9 mouse cellular contexts compared by ENCODE assay signal in genomic region chr12:111977138-111977537, GRCm38 (mm10). TPM values are rescaled to one million over a fixed set of nuclear protein-coding genes. Genes with fewer than 3 reads are reported as not detected.
DNase-seq lines count a peak whose midpoint lies in the region; ATAC-seq and TF ChIP-seq lines count a peak whose summit lies in the region.
"Had no signal": no experiment of that assay in that cellular context is flagged by ENCODE, and none has a peak within 500 bp of the region (broad histone marks: within the 10 kb centered on the region; RNA-seq: fewer than 3 reads in every experiment).

No protein-coding gene starts in this region.

- no peaks in the 10 kb centered on the region for H3K36me3 ChIP-seq in kidney, adult 2 months (ENCODE audit: control insufficient read depth, insufficient read depth, low read length)
- no peaks in the 10 kb centered on the region for H3K36me3 ChIP-seq in kidney, embryonic 16.5 days (ENCODE audit: insufficient read depth, low read length)
- H3K36me3 ChIP-seq in heart, embryonic 12.5 days, result no peaks in the 10 kb centered on the region
- H3K36me3 ChIP-seq: neural tube, embryonic 12.5 days had no signal

- H3K27me3 ChIP-seq in kidney, adult 2 months (replicated peaks; ENCODE audit: control insufficient read depth, insufficient read depth, low read length), result no peaks in the 10 kb centered on the region
- no peaks in the 10 kb centered on the region for H3K27me3 ChIP-seq in kidney, embryonic 16.5 days (ENCODE audit: insufficient read depth, low read length)
- no peaks in the 10 kb centered on the region for H3K27me3 ChIP-seq in heart, embryonic 12.5 days (replicated peaks)
- H3K27me3 ChIP-seq: neural tube, embryonic 12.5 days had no signal

- no peak overlapping the region for H3K9ac ChIP-seq in kidney, embryonic 16.5 days (replicated peaks; ENCODE audit: low read length)
- 0 out of 2 replicates have a peak overlapping the region, but pooled peaks have one; percentile 20 for H3K9ac ChIP-seq in heart, embryonic 12.5 days
- H3K9ac ChIP-seq: neural tube, embryonic 12.5 days had no signal

- no peaks in the 10 kb centered on the region for H3K4me1 ChIP-seq in kidney, adult 2 months (ENCODE audit: control insufficient read depth, insufficient read depth, low read length)
- H3K4me1 ChIP-seq in kidney, embryonic 16.5 days (ENCODE audit: insufficient read depth, low read length), result no peaks in the 10 kb centered on the region
- peaks cover 34% of the 10 kb centered on the region for H3K4me1 ChIP-seq in heart, embryonic 12.5 days (replicated peaks)
- H3K4me1 ChIP-seq: neural tube, embryonic 12.5 days had no signal

- no peak overlapping the region for H3K27ac ChIP-seq in kidney, adult 2 months (ENCODE audit: insufficient read depth, low read depth, low read length)
- H3K27ac ChIP-seq in kidney, embryonic 16.5 days (ENCODE audit: low read length), result no peak overlapping the region
- H3K27ac ChIP-seq in heart, embryonic 12.5 days (ENCODE audit: poor library complexity, severe bottlenecking), result peak overlapping the region; percentile 86
- H3K27ac ChIP-seq: neural tube, embryonic 12.5 days had no signal

- DNase-seq in kidney, adult 2 months, result peak; percentile 51
- DNase-seq in brain, embryonic 14.5 days (ENCODE audit: low read depth), result peak; percentile 75
- peak; percentile 70 for DNase-seq in lung, postnatal 10 days
- DNase-seq: adrenal gland, postnatal 14 days had no signal

- no peak overlapping the region for H3K4me2 ChIP-seq in kidney, embryonic 16.5 days (replicated peaks; ENCODE audit: low read depth, low read length)
- peak overlapping the region; percentile 37 for H3K4me2 ChIP-seq in heart, embryonic 12.5 days
- H3K4me2 ChIP-seq: neural tube, embryonic 12.5 days had no signal

- TF ChIP-seq POLR2A in kidney, adult 2 months (IDR thresholded peaks at IDR 0.05; ENCODE audit: low read depth, low read length), result no peak
- TF ChIP-seq POLR2A in brain, embryonic 14.5 days (IDR thresholded peaks at IDR 0.05; ENCODE audit: borderline replicate concordance, extremely low read depth, insufficient read depth, insufficient read length, poor library complexity, severe bottlenecking), result no peak

- WGBS in kidney, adult 2 months, result 43% methylated on average over 6 of the region's 6 CpGs
- 43% methylated on average over 6 of the region's 6 CpGs for WGBS in kidney, embryonic 16.5 days
- WGBS in heart, embryonic 12.5 days, result 28% methylated on average over 6 of the region's 6 CpGs

- no peak for TF ChIP-seq CTCF in kidney, adult 2 months (conservative IDR thresholded peaks at IDR 0.05; ENCODE audit: insufficient read depth, insufficient read length, low read depth, low read length)
- TF ChIP-seq CTCF in brain, embryonic 14.5 days (IDR thresholded peaks at IDR 0.05; ENCODE audit: borderline replicate concordance, extremely low read depth, insufficient read depth, insufficient read length), result no peak

- no peaks in the 10 kb centered on the region for H3K9me3 ChIP-seq in kidney, embryonic 16.5 days (ENCODE audit: low read length)
- H3K9me3 ChIP-seq in heart, embryonic 12.5 days (replicated peaks), result no peaks in the 10 kb centered on the region
- H3K9me3 ChIP-seq: neural tube, embryonic 12.5 days had no signal

- no peak overlapping the region for H3K4me3 ChIP-seq in kidney, adult 2 months (ENCODE audit: insufficient read depth, low read depth, low read length)
- no peak overlapping the region for H3K4me3 ChIP-seq in kidney, embryonic 16.5 days (ENCODE audit: low read length)
- H3K4me3 ChIP-seq in heart, embryonic 12.5 days, result no peak overlapping the region
- H3K4me3 ChIP-seq: neural tube, embryonic 12.5 days had no signal

- ATAC-seq in kidney, embryonic 16.5 days (ENCODE audit: low FRiP score, low TSS enrichment), result no peak
- peak; percentile 77 for ATAC-seq in heart, embryonic 12.5 days (ENCODE audit: insufficient number of reproducible peaks, low FRiP score)
- no peak for ATAC-seq in activated CD4-positive, CD25-positive, alpha-beta regulatory T cell, adult 4 months
- no peak for ATAC-seq in cerebellum, adult (ENCODE audit: insufficient number of reproducible peaks, low FRiP score, low TSS enrichment)

RNA-seq across cellular contexts. Expression of gene Rd3l, which starts 4.0 kb away (rescaled TPM):
- polyA plus RNA-seq in kidney, adult 2 months (2012; rRNA removed), result not detected in 2 replicates
- not detected in 2 replicates for polyA plus RNA-seq in kidney, embryonic 16.5 days (2015; fragmentation: Nextera tagmentation; extraction: Ambion mirVana)
- polyA plus RNA-seq in brain, embryonic 14.5 days (2012; rRNA removed), result not detected in 2 replicates
- polyA plus RNA-seq in heart, embryonic 12.5 days (2016; fragmentation: Nextera tagmentation; extraction: Ambion mirVana), result 0.62 and 0.64 TPM in 2 replicates
- polyA plus RNA-seq in activated CD4-positive, CD25-positive, alpha-beta regulatory T cell, adult 4 months (2017; shearing (Covaris generic)), result not detected
- polyA plus RNA-seq: neural tube, embryonic 12.5 days had no signal

RNA-seq across cellular contexts. Expression of gene Tdrd9, which starts 5.8 kb away (rescaled TPM):
- 0.07 TPM in 1 of 2 replicates, not detected in the other for polyA plus RNA-seq in kidney, adult 2 months (2012; rRNA removed)
- polyA plus RNA-seq in kidney, embryonic 16.5 days (2015; fragmentation: Nextera tagmentation; extraction: Ambion mirVana), result 0.45 and 0.75 TPM in 2 replicates
- 0.59 TPM in 2 replicates for polyA plus RNA-seq in brain, embryonic 14.5 days (2012; rRNA removed)
- polyA plus RNA-seq in heart, embryonic 12.5 days (2016; fragmentation: Nextera tagmentation; extraction: Ambion mirVana), result 0.14 and 0.37 TPM in 2 replicates
- not detected for polyA plus RNA-seq in activated CD4-positive, CD25-positive, alpha-beta regulatory T cell, adult 4 months (2017; shearing (Covaris generic))

RNA-seq across cellular contexts. Expression of gene Atp5mpl, which starts 10.4 kb away (rescaled TPM):
- polyA plus RNA-seq in kidney, adult 2 months (2012; rRNA removed), result 91.8 and 126 TPM in 2 replicates
- 713 and 717 TPM in 2 replicates for polyA plus RNA-seq in kidney, embryonic 16.5 days (2015; fragmentation: Nextera tagmentation; extraction: Ambion mirVana)
- 193 and 206 TPM in 2 replicates for polyA plus RNA-seq in brain, embryonic 14.5 days (2012; rRNA removed)
- 1,412 and 1,427 TPM in 2 replicates for polyA plus RNA-seq in heart, embryonic 12.5 days (2016; fragmentation: Nextera tagmentation; extraction: Ambion mirVana)
- polyA plus RNA-seq in activated CD4-positive, CD25-positive, alpha-beta regulatory T cell, adult 4 months (2017; shearing (Covaris generic)), result 100 to 1,000 TPM; 262 to 349 TPM
